Mouse (Mus musculus) bone marrow, adult 2 months (tissue): Measurements from ENCODE around the gene Rpl38.

ENCODE experiments used
- CTCF ChIP-seq: fragments of 200-500 bp; IDR thresholded peaks from 2 replicates; pipeline ENCODE4 v1.5.1; 2011; ENCODE audit warnings: low read length, control low read depth; ENCODE audit not compliant: control insufficient read depth, insufficient read depth
- POLR2A ChIP-seq: fragments of 200-500 bp; IDR thresholded peaks from 2 replicates; pipeline ENCODE4 v1.6.1; 2011; ENCODE audit warnings: low read depth, mild to moderate bottlenecking, control low read depth, low read length, borderline replicate concordance; ENCODE audit not compliant: control insufficient read depth

- TF ChIP-seq CTCF (no peak), POLR2A (no peak)
Observed at GRCm38 (mm10) chr11:114636727-114637505, 31.4 kb upstream of the Rpl38 start.
